Mouse (Mus musculus) layer of hippocampus, adult 2 months (tissue): ENCODE measurements around the gene Anxa6. TPM values are rescaled to one million over a fixed set of nuclear protein-coding genes. Genes with fewer than 3 reads are reported as not detected.
A peak's percentile ranks its signal among the peaks of the same experiment; 100 is the strongest.
"Not testable (repeated sequence)": the region's sequence is repeated elsewhere in the genome, so short reads cannot be mapped to it uniquely, and the experiment has no call there.

Experiments
- DNase-seq, 2 experiments: peaks; one replicate each; pipeline ENCODE4 v3.0.0; 2022; ENCODE audit warnings: low spot score in 2 of 2
- H3K27ac ChIP-seq: fragments of 200-600 bp; 2 replicates; pipeline ENCODE4 v1.8.1; 2022
- H3K4me3 ChIP-seq: fragments of 200-600 bp; 2 replicates; pipeline ENCODE4 v1.8.1; 2022; ENCODE audit warnings: mild to moderate bottlenecking
- CTCF ChIP-seq: fragments of 200-600 bp; conservative IDR thresholded peaks from 2 replicates; pipeline ENCODE4 v1.8.1; 2022; ENCODE audit warnings: antibody characterized with exemption, mild to moderate bottlenecking, moderate library complexity
- total RNA-seq, 2 experiments: library from RNA; stranded (reverse); gene quantifications; 2 replicates each; pipeline ENCODE4 v1.2.3; 2021

Gene Anxa6
- total RNA-seq, 2 experiments from 2014 or later = 100 to 103 TPM

DNA sequence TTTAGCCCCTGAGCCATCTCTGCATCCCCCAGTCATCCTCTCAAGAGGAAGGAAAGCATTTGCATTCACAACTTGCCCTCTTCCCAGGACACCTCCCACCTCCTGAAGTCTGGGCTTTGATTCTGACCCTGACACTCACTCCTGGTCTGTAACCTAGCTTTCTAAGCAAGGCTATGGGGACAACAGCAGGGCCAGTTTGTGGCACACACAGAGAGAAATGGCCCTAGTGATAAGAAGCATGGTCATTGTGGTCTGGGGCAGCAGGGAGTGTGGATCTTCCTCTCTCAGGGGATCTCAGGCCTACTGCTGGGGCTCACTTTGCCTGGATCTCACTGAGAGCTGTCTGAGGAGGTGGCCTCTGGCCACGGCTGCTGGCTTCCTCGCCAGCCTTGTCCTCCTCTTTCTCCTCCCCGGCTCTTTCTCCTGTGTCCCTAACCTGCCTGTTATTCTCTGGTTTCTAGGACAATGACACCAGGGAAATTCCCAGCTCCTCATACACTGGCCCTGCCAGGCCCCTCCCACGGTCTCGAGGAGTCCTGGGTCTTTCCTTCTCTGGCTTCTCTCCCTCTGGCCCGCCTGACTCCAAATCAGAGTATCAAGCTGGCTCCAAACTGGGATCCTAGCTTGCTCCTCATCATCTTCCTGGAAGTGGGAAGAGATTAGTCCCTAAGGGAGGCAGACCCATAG is 71.9 kb downstream of the Anxa6 start:
- Histone ChIP-seq H3K27ac (no peak overlapping the region), H3K4me3 (no peak overlapping the region)
- no peak for TF ChIP-seq CTCF
- DNase-seq = no peak

DNA sequence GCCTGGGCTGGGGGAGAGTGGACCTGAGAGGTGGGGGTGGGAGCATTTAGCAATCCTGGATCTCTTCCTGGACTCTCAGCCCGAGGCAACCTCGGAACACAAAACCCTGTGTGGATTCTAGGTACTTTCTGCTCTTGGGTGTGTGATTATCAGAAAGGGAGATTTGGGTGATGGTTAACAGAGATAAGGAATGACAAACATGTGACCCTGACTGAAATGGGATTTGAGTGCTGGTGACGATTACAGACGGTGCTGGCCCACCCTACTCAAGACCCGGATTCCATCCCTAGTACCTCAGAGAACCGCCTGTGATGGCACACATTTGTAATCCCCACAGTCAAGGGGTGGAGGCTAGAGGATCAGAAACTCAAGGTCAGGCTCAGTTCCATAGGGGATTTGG is 73.0 kb downstream of the Anxa6 start:
- Histone ChIP-seq H3K27ac (no peak overlapping the region), H3K4me3 (no peak overlapping the region)
- no peak for TF ChIP-seq CTCF
- no peak for DNase-seq

DNA sequence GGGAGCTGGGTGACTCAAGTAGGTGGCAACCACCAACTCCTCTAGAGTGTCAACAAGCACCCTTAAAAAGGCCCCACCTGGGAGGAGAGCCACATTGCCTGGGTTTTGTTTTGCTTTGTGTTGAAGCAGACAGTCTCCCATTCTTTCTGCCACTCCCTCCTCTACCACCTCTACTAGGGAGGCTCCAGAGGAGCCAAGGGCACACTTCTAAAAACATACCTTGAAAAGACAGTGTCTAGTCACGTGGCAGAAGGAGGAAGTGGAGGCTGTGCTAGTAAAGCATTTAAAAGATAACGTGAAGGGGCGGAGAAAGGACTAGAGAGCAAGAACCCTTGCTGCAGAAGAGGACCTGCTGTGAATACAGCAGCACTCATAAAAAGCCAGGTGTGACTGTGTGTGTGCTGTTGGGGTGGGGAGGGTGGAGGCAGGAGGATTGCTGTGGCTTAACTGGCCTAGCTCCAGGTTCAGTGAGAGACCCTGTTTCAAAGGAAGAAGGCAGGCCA is 74.6 kb downstream of the Anxa6 start:
- no peak overlapping the region for H3K27ac ChIP-seq
- TF ChIP-seq CTCF = no peak
- H3K4me3 ChIP-seq = no peak overlapping the region
- no peak for DNase-seq

DNA sequence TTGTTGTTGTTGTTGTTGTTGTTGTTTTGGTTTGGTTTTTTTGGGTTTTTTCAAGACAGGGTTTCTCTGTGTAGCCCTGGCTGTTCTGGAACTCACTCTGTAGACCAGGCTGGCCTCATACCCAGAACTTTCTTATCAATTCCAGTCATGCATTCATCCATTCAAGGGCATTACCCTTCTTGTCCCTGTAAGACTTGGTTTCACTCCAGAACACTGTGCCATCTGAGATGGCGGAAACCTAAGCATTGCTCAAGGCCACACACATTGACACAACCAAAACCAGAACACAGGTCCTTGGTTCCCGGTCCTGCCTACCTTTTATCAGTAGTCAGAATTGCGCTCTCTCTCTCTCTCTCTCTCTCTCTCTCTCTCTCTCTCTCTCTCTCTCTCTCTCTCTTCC is 75.5 kb downstream of the Anxa6 start:
- not testable (repeated sequence) for DNase-seq, H3K4me3 ChIP-seq, H3K27ac ChIP-seq

DNA sequence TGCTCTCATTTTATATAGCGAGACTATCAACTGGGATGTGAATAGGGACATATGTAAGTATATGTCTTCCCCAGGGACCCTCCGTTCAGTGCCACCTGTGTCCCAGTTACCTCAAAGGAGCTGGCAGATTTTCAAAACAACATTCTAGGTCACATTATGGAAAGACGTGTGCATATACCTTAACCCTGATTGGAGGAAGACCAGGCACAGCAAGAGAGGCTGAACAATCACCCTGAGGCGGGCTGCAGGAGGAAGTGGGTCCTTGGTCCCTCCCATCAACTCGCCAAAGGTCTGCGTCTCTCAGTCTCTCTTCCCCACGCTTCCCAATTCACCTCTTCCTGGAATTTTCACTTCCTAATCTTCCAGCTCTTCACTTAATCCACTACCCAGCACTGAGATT is 76.3 kb downstream of the Anxa6 start:
- Histone ChIP-seq H3K4me3 (no peak overlapping the region), H3K27ac (no peak overlapping the region)
- no peak for TF ChIP-seq CTCF
- DNase-seq = no peak

DNA sequence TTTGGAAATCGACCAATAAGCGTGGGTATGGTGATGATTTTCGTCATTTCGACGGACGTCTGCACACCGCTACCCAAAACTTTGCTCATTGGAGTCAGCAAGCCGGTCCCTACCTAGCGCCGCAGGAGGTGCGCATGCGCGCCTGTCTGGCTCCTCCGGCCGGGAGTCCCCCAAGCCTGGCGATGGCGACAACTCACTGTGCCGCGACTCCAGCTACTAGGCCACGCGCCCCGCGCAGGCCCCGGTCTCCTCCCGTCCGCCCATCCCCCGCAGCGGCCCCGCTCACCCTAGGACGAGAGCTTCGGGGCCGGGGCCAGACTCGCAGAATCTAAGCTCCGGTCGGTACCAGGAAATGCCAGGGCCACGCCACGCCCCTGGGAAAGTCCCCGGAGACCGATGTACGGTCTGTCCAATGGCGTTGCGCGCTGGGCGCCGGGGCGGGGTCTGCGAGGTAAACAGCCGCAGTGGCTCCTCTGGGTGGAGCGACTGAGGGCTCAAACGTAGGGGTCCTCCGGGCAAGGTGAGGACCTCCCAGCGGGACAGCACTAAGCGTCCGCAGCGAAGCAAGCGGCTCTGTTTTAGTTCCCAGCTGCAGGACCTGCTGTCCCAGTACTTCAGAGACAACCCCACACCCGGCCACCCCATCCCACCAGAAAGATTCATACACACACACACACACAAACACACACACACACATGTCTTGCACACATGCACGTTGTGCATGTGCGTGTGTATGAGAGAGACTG is 77.3 kb downstream of the Anxa6 start:
- Histone ChIP-seq H3K27ac (peak overlapping the region; percentile 94), H3K4me3 (peak overlapping the region; percentile 96)
- DNase-seq = peak; percentile 97 to 98
- no peak for TF ChIP-seq CTCF

DNA sequence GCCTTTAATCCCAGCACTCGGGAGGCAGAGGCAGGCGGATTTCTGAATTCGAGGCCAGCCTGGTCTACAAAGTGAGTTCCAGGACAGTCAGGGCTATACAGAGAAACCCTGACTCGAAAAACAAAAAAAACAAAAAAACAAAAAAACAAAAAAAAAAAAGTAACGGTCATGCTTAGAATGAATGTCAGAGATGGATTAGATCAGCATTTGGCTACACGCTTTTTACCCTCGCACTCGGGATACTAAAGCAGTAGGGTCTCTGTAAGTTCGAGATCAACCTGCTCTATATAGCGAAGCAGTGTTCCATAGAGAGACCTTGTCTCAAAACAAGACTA is 77.9 kb downstream of the Anxa6 start:
- Histone ChIP-seq H3K4me3 (peak overlapping the region; percentile 96), H3K27ac (peak overlapping the region; percentile 94)
- not testable (repeated sequence) for DNase-seq

DNA sequence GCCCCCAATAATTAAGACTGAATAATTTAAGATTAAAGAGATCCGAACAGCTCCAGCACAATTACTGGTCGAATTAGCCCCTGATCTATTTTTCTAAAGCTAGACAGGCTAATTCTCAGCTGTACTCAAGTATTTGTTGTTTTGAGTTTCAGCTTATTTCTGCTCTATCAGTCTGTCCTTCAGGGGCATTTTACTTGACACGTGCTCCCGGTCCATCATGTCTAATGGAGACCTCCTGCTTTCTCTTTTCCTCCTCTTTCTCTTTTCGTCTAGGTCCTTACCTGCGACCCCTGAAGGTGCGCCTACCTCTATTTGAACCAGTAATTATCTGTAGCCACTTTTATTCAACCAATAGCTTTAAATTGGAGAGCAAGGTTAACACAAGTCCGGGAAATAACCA is 78.5 kb downstream of the Anxa6 start:
- no peak for TF ChIP-seq CTCF
- peak overlapping the region; percentile 20; the same call in 1 of the 2 replicates for H3K4me3 ChIP-seq
- peak overlapping the region; percentile 66 for H3K27ac ChIP-seq
- DNase-seq = no peak

DNA sequence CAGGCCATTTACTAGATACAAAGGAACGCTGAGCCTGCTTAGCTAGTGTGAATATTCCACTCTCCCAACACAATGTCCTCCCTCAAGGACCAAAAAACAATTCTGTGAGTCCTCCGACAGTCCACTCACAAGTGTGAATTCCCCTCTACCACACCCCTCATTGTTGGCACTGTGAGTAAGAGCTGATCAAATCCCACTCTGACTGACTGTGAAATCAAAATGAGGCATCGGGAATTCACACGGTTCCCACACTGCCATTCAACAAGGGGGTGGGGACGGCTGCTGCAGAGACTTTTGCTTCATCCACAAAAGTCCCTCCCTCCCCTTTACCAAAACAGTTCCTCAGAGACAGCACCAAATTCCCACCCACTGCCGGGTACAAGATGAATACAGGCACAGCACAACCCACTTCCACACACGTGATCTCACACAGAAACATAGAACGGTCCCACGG is 79.2 kb downstream of the Anxa6 start:
- DNase-seq = peak; percentile 40 to 50
- Histone ChIP-seq H3K4me3 (peak overlapping the region; percentile 20; the same call in 1 of the 2 replicates), H3K27ac (peak overlapping the region; percentile 66)
- no peak for TF ChIP-seq CTCF

DNA sequence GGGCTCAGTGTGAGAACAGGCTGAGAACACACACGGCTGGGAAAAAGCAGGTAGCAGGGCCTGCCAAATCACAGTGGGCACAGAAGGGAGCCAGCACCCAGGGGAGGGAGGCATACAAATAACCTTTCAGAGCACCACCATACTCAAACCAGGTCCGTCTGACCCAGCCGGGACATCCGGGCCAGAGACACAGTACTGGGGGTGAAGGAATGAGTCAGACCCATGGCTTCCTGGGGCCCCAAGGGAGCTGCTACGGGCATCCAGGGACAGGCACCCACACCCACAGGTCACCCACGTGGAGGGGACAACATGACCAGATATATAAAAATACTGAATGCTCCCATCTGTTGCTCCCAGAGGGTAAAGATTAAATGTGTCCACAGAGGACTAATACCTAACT is 80.6 kb downstream of the Anxa6 start:
- no peak for DNase-seq
- TF ChIP-seq CTCF = no peak
- Histone ChIP-seq H3K27ac (no peak overlapping the region), H3K4me3 (no peak overlapping the region)

DNA sequence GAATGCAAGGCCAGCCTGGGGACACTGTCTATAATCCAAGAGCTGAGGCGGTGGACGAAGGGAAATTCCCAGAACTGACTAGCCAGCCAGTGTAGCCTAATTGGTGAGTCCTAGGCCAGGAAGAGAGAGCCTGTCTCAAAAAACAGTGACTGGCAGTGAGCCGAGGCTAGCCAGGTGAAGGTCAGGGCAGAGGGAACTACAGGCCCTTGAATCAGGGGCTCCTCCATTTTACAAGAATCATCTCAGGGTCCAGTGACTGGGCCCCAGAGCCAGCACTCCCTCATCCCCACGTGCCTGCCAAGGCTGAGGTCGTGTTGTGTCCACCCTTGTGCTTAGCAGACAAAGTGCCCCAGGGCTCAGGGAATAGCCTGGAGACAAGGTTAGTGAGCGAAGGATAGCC is 82.6 kb downstream of the Anxa6 start:
- no peak for DNase-seq
- TF ChIP-seq CTCF = no peak

DNA sequence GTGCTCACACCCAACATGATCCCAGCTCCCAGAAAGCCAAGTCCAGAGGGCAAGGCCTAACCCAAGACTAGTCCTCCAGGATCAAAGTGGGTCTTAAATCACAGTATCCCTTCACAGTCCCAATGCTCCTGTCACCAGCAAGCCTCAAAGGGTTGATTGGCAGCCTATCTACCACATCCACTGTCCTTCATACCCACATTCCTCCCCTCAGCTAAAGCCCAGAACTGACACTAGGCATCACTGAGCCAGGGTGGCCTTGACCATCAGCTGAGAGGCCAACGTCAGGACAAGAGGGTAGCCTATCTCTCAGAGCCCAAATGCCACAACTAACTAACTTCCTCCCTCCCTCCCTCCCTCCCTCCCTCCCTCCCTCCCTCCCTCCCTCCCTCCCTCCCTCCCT is 83.5 kb downstream of the Anxa6 start:
- TF ChIP-seq CTCF = no peak
- no peak overlapping the region for H3K27ac ChIP-seq
- DNase-seq = no peak
- H3K4me3 ChIP-seq = no peak overlapping the region

More for the DNA sequence above, 82.6 kb downstream of the Anxa6 start:
- H3K27ac ChIP-seq = no peak overlapping the region
- H3K4me3 ChIP-seq = no peak overlapping the region

DNA sequence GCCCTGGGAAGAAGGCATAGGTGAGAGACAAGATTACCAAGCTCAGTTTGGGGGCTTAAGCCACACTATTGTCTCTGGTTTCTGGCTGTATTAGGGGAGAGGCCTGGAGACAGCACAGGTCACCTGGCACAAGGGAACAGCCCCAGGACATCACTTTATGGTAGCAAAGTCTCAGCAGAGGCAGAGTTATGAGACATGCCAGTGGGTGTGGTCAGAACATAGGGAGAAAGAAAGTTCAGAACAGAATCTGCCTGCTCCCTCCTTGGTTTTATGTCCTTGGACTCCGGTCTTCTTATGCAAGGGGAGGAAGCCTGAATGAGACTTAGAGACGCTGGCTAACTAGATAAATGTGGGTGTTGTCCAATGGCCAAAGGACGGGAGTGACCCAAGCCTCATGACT is 88.5 kb downstream of the Anxa6 start:
- DNase-seq = no peak
- H3K27ac ChIP-seq = no peak overlapping the region
- TF ChIP-seq CTCF = no peak
- H3K4me3 ChIP-seq = no peak overlapping the region

DNA sequence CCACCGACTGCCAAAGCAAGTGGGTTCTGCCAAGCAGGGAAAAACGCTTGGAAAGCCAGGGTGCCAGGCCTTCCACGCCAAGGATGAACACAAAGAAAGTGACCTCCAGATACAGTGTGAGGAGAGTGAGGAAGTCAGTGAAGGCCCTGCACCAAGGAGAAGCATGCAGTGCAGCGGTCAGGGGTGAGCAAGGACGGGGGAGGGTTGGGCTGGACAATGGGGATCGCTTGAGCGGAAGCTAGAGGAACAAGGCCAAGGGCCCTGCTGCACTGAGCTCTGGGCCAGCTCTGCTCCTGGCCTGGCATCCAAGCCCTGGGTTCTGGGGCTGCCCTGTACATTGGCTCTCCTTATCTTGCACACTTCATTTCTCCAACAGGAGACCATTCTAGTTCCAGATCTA is 93.2 kb downstream of the Anxa6 start:
- no peak for TF ChIP-seq CTCF
- no peak for DNase-seq
- Histone ChIP-seq H3K4me3 (no peak overlapping the region), H3K27ac (peak overlapping the region; percentile 67)
